Mouse (Mus musculus) ZHBTc4 (cell line): ENCODE data around the gene Cobl.

ENCODE experiments used
- DNase-seq: peaks from one replicate; pipeline ENCODE4 v3.0.0-alpha.2; 2011; ENCODE audit warnings: low read depth, low spot score

Cobl gene

GRCm38 (mm10) chr11:12314278-12315043, 150.3 kb downstream of the Cobl start:
- peak; percentile 25 for DNase-seq

GRCm38 (mm10) chr11:12311419-12311818, 153.3 kb downstream of the Cobl start:
- DNase-seq = no peak

GRCm38 (mm10) chr11:12309423-12310023, 155.2 kb downstream of the Cobl start:
- DNase-seq = no peak

GRCm38 (mm10) chr11:12304879-12305278, 159.9 kb downstream of the Cobl start:
- DNase-seq = no peak

GRCm38 (mm10) chr11:12299701-12300446, 164.9 kb downstream of the Cobl start:
- DNase-seq = no peak

- DNase-seq = no peak
These were observed 173.2 kb downstream of the Cobl start for GRCm38 (mm10) chr11:12291654-12291935.

GRCm38 (mm10) chr11:12290911-12291653, 173.7 kb downstream of the Cobl start:
- peak; percentile 71 for DNase-seq

- DNase-seq = no peak
These were observed 179.3 kb downstream of the Cobl start for GRCm38 (mm10) chr11:12285319-12286021.

GRCm38 (mm10) chr11:12280711-12281110, 184.0 kb downstream of the Cobl start:
- no peak for DNase-seq

- DNase-seq = no peak
These were observed 190.5 kb downstream of the Cobl start for GRCm38 (mm10) chr11:12274276-12274675.

GRCm38 (mm10) chr11:12273726-12274125, 191.0 kb downstream of the Cobl start:
- DNase-seq = no peak

- no peak for DNase-seq
These were observed 206.3 kb downstream of the Cobl start for GRCm38 (mm10) chr11:12258411-12258810.

GRCm38 (mm10) chr11:12257324-12258118, 207.2 kb downstream of the Cobl start:
- no peak for DNase-seq

- no peak for DNase-seq
These were observed 219.3 kb downstream of the Cobl start for GRCm38 (mm10) chr11:12245327-12245915.

GRCm38 (mm10) chr11:12236341-12236740, 228.4 kb downstream of the Cobl start:
- DNase-seq = no peak

GRCm38 (mm10) chr11:12234876-12235275, 229.9 kb downstream of the Cobl start:
- DNase-seq = no peak

GRCm38 (mm10) chr11:12234126-12234525, 230.6 kb downstream of the Cobl start:
- DNase-seq = no peak

GRCm38 (mm10) chr11:12232743-12233125, 232.0 kb downstream of the Cobl start:
- DNase-seq = no peak

GRCm38 (mm10) chr11:12232041-12232742, 232.6 kb downstream of the Cobl start:
- no peak for DNase-seq
